Mouse (Mus musculus) lung, embryonic 16.5 days (tissue): ENCODE data around the gene Pim2. TPM values are rescaled to one million over a fixed set of nuclear protein-coding genes. Genes with fewer than 3 reads are reported as not detected.
A peak's percentile ranks its signal among the peaks of the same experiment; 100 is the strongest.

Experiments
- ATAC-seq: fragments of 200-750 bp; cut with Nextera tagmentation; 2 replicates; pipeline ENCODE4 v1.8.0; 2017; ENCODE audit warnings: low read depth, mild to moderate bottlenecking, moderate library complexity
- H3K27ac ChIP-seq: fragments of 300-500 bp; sonication (generic); 2 replicates; pipeline ENCODE4 v1.5.1; 2014; ENCODE audit warnings: mild to moderate bottlenecking, control low read depth, low read length
- H3K27me3 ChIP-seq: fragments of 300-500 bp; sonication (generic); 2 replicates; pipeline ENCODE4 v1.6.1; 2014; ENCODE audit warnings: low read depth, low read length, mixed read lengths; ENCODE audit not compliant: control insufficient read depth, insufficient read depth
- H3K36me3 ChIP-seq: fragments of 300-500 bp; sonication (generic); 2 replicates; pipeline ENCODE4 v1.6.1; 2014; ENCODE audit warnings: low read length; ENCODE audit not compliant: control insufficient read depth, insufficient read depth
- H3K4me1 ChIP-seq: fragments of 300-500 bp; sonication (generic); replicated peaks from 2 replicates; pipeline ENCODE4 v1.6.1; 2014; ENCODE audit warnings: low read length, mixed read lengths; ENCODE audit not compliant: control insufficient read depth, insufficient read depth
- H3K4me2 ChIP-seq: fragments of 300-500 bp; sonication (generic); 2 replicates; pipeline ENCODE4 v1.6.1; 2014; ENCODE audit warnings: low read depth, low read length, control low read depth
- H3K4me3 ChIP-seq: fragments of 300-500 bp; sonication (generic); 2 replicates; pipeline ENCODE4 v1.5.1; 2014; ENCODE audit warnings: mild to moderate bottlenecking, low read length, control low read depth
- H3K9ac ChIP-seq: fragments of 300-500 bp; sonication (generic); 2 replicates; pipeline ENCODE4 v1.6.1; 2014; ENCODE audit warnings: low read length, control low read depth
- H3K9me3 ChIP-seq: fragments of 300-500 bp; sonication (generic); 2 replicates; pipeline ENCODE4 v1.6.1; 2016; ENCODE audit warnings: low read length; ENCODE audit not compliant: control insufficient read depth
- WGBS: fragments of 180-500 bp; shearing (Covaris S2); extraction: QIAGEN DNeasy Blood & Tissue Kit; methylation state at CpG from one replicate; pipeline ENCODE4 v1.1.7; 2014; 5-methylcytosine and 5-hydroxymethylcytosine counted together
- polyA plus RNA-seq: library from polyadenylated mRNA; unstranded; fragments of >200 nt; fragmentation: Nextera tagmentation; extraction: Ambion mirVana; gene quantifications from 2 replicates; pipeline ENCODE4 v1.2.1, GENCODE M21; 2015

The Pim2 gene
- polyA plus RNA-seq, 1 experiment from 2014 or later: 11.4 TPM

- no peaks in the 10 kb centered on the region for H3K27me3 ChIP-seq
- no peak overlapping the region for H3K4me2 ChIP-seq
- no peak overlapping the region for H3K27ac ChIP-seq
- no peak overlapping the region for H3K4me3 ChIP-seq
- H3K4me1 ChIP-seq: no peaks in the 10 kb centered on the region
- no peak for ATAC-seq
- WGBS: 63% methylated on average over 3 of the region's 3 CpGs
- 0 out of 2 replicates have a peak, but pooled peaks cover 4% of the 10 kb centered on the region for H3K36me3 ChIP-seq
- H3K9ac ChIP-seq: no peak overlapping the region
- H3K9me3 ChIP-seq: no peaks in the 10 kb centered on the region; the same call in 1 of the 2 replicates
Observed at GRCm38 (mm10) chrX:7864551-7864950, 13.5 kb upstream of the Pim2 start.

GRCm38 (mm10) chrX:7865343-7865742 lies 12.7 kb upstream of the Pim2 start:
- H3K9ac ChIP-seq: no peak overlapping the region
- H3K9me3 ChIP-seq: no peaks in the 10 kb centered on the region; the same call in 1 of the 2 replicates
- H3K4me1 ChIP-seq: no peaks in the 10 kb centered on the region
- no peak for ATAC-seq
- H3K27me3 ChIP-seq: no peaks in the 10 kb centered on the region
- 0 out of 2 replicates have a peak, but pooled peaks cover 4% of the 10 kb centered on the region for H3K36me3 ChIP-seq
- 63% methylated on average over 2 of the region's 2 CpGs for WGBS
- H3K4me2 ChIP-seq: no peak overlapping the region
- H3K27ac ChIP-seq: no peak overlapping the region
- no peak overlapping the region for H3K4me3 ChIP-seq

GRCm38 (mm10) chrX:7865786-7866185 lies 12.3 kb upstream of the Pim2 start:
- Histone ChIP-seq H3K4me2 (no peak overlapping the region), H3K9ac (no peak overlapping the region), H3K4me1 (no peaks in the 10 kb centered on the region), H3K4me3 (no peak overlapping the region), H3K27ac (no peak overlapping the region), H3K36me3 (0 out of 2 replicates have a peak, but pooled peaks cover 4% of the 10 kb centered on the region), H3K27me3 (no peaks in the 10 kb centered on the region), H3K9me3 (no peaks in the 10 kb centered on the region)
- WGBS: 39% methylated on average over 2 of the region's 2 CpGs
- ATAC-seq: no peak

- Histone ChIP-seq H3K4me1 (no peaks in the 10 kb centered on the region), H3K36me3 (0 out of 2 replicates have a peak, but pooled peaks cover 4% of the 10 kb centered on the region), H3K4me3 (no peak overlapping the region), H3K27me3 (no peaks in the 10 kb centered on the region), H3K9me3 (no peaks in the 10 kb centered on the region), H3K9ac (no peak overlapping the region), H3K27ac (no peak overlapping the region), H3K4me2 (no peak overlapping the region)
- no peak for ATAC-seq
- 83% methylated on average over 1 of the region's 1 CpGs for WGBS
Observed at GRCm38 (mm10) chrX:7867141-7867540, 10.9 kb upstream of the Pim2 start.

GRCm38 (mm10) chrX:7868506-7868905 lies 9.6 kb upstream of the Pim2 start:
- ATAC-seq: no peak
- no peak overlapping the region for H3K27ac ChIP-seq
- WGBS: 58% methylated on average over 2 of the region's 2 CpGs

GRCm38 (mm10) chrX:7869826-7870225 lies 8.2 kb upstream of the Pim2 start:
- Histone ChIP-seq H3K4me1 (no peaks in the 10 kb centered on the region), H3K9me3 (no peaks in the 10 kb centered on the region), H3K9ac (no peak overlapping the region), H3K27me3 (no peaks in the 10 kb centered on the region), H3K36me3 (0 out of 2 replicates have a peak, but pooled peaks cover 4% of the 10 kb centered on the region), H3K4me3 (no peak overlapping the region), H3K4me2 (no peak overlapping the region), H3K27ac (no peak overlapping the region)
- no peak for ATAC-seq
- WGBS: 57% methylated on average over 3 of the region's 3 CpGs

More at GRCm38 (mm10) chrX:7868506-7868905, 9.6 kb upstream of the Pim2 start:
- H3K36me3 ChIP-seq: 0 out of 2 replicates have a peak, but pooled peaks cover 4% of the 10 kb centered on the region
- no peaks in the 10 kb centered on the region for H3K4me1 ChIP-seq
- H3K27me3 ChIP-seq: no peaks in the 10 kb centered on the region
- H3K9ac ChIP-seq: no peak overlapping the region
- H3K9me3 ChIP-seq: no peaks in the 10 kb centered on the region
- H3K4me3 ChIP-seq: no peak overlapping the region
- no peak overlapping the region for H3K4me2 ChIP-seq

GRCm38 (mm10) chrX:7878495-7878894 lies 433 bp downstream of the Pim2 start:
- peak overlapping the region; percentile 55 for H3K4me3 ChIP-seq
- H3K4me1 ChIP-seq: no peaks in the 10 kb centered on the region
- H3K27me3 ChIP-seq: no peaks in the 10 kb centered on the region
- H3K27ac ChIP-seq: no peak overlapping the region
- peak; percentile 24 for ATAC-seq
- no peaks in the 10 kb centered on the region for H3K9me3 ChIP-seq
- no peaks in the 10 kb centered on the region for H3K36me3 ChIP-seq
- 6% methylated on average over 21 of the region's 21 CpGs for WGBS
- H3K4me2 ChIP-seq: peak overlapping the region; percentile 83
- peak overlapping the region; percentile 66 for H3K9ac ChIP-seq

GRCm38 (mm10) chrX:7879819-7880218 lies 1.8 kb downstream of the Pim2 start:
- peak overlapping the region; percentile 39 for H3K4me2 ChIP-seq
- no peak overlapping the region for H3K4me3 ChIP-seq
- H3K27me3 ChIP-seq: no peaks in the 10 kb centered on the region
- no peaks in the 10 kb centered on the region for H3K9me3 ChIP-seq
- no peak overlapping the region for H3K9ac ChIP-seq
- 15% methylated on average over 11 of the region's 11 CpGs for WGBS
- no peak overlapping the region for H3K27ac ChIP-seq
- H3K4me1 ChIP-seq: no peaks in the 10 kb centered on the region
- no peaks in the 10 kb centered on the region for H3K36me3 ChIP-seq
- peak; percentile 23; the same call in 1 of the 2 replicates for ATAC-seq

GRCm38 (mm10) chrX:7883841-7884567 lies 5.9 kb downstream of the Pim2 start, which contains the start of gene Slc35a2:
Gene Slc35a2, plus strand, starts transcription at chrX:7884028.
- H3K9me3 ChIP-seq: no peaks in the 10 kb centered on the region
- H3K4me1 ChIP-seq: no peaks in the 10 kb centered on the region
- peak within 1 kb of the TSS; percentile 68 for H3K4me3 ChIP-seq
- ATAC-seq: peak; percentile 95
- WGBS: 17% methylated on average over 47 of the region's 49 CpGs
- H3K27ac ChIP-seq: peak within 1 kb of the TSS; percentile 76
- no peaks in the 10 kb centered on the region; the same call in 1 of the 2 replicates for H3K36me3 ChIP-seq
- H3K27me3 ChIP-seq: no peaks in the 10 kb centered on the region
- H3K9ac ChIP-seq: peak within 1 kb of the TSS; percentile 55
- peak within 1 kb of the TSS; percentile 44 for H3K4me2 ChIP-seq
